Mouse (Mus musculus) WW6 (cell line): Measurements from ENCODE around the gene Dpt.
"Not testable (repeated sequence)": the region's sequence is repeated elsewhere in the genome, so short reads cannot be mapped to it uniquely, and the experiment has no call there.

Experiments
- DNase-seq: peaks from one replicate; pipeline ENCODE4 v3.0.0-alpha.2; 2013; ENCODE audit warnings: low read depth, low spot score

Gene Dpt

DNA sequence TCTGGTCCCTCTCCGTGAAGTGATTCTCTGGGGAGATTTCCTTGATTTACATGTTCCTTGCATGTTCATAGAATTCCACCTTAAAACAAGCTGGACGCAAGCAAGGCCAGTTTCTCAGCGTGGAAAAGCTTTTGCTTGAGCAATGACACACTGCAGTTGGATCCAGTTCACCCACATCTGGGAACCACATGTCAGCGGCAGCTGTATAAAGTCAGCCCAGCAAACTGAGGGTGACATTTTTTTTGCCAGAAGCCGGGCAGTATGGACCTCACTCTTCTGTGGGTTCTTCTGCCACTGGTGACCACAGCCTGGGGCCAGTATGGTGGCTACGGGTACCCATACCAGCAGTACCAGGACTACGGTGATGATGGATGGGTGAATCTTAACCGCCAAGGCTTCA lies at the start of gene Dpt:
Gene Dpt, plus strand, starts transcription at position 174 of the 400 bp plus-strand sequence.
- no peak for DNase-seq

DNA sequence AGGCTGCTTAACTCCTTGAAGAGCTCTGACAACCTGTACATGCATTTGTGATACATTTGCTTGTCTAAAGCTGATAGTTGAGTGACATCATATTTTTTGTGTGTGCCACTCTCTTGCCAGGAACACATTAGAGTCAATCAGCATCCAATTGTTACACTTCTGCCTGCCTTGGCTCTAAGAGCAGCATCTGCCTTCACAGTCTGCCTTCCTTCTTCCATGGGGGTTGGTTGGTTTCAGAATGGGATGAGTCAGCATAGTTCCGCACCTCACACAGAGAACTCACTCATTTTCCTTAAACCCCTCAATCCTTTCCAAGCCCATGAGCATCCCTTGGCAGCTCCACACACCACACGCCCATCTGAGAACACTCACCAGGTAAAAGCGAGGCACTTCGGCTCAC lies 42.7 kb upstream of the Dpt start:
- no peak for DNase-seq

DNA sequence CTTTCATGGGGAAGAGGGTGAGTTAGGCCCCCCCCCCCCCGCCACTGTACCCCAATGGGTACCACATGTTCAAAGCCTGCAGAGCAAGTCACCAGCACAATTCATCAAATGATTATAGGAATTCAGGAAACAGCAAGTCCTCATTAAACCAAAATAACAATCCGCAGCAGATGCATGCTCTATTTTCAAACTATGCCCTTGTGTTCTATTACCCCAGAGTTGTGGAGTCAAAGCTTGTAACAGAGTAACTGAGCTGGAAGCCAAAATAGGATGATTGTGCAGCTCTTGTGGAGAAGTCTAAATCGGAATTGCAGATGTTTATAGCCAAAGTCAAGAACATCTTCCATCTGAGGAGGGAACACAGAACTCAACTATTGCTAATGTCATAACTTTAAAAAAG lies 40.8 kb upstream of the Dpt start:
- no peak for DNase-seq

DNA sequence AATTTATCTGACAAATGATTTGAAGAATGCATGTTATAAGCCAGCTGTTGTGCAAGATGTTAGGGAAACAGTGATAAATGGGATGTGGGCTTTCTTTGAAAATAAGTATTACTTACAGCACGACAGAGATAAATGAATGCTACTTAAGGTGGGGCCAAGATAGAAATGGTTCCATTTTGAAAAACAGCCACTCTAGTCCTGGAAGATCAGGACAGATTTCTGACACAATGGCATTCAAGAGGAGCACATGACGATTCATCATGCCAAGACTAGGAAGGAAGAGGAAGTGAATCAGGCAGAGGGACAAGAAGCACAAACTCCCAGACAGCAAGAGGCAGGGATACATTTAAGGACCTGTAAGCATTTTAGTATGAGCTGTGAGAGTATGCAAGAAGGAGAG lies 39.5 kb upstream of the Dpt start:
- DNase-seq, result no peak

- DNase-seq, result no peak
Observed at GRCm38 (mm10) chr1:164758401-164758800, 38.0 kb upstream of the Dpt start.

GRCm38 (mm10) chr1:164762276-164762675 lies 34.2 kb upstream of the Dpt start:
- DNase-seq, result no peak

DNA sequence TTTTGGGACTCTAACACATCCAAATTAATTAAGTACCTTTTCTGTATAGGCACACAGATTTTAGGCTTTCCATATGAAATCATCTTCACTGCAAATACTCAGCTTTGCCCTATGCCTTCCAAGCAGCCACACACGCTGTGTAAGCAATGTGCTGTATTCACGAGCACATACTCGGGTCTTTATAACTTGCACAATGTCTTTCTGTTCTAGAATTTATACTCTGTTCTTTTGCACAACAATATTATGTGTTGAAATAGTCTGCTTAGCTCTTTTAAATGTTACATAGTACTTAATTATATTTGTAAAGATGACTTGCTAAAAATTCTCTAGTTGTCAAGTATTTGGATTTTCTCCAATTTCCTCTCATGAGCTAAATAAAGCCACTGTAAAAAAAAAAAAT lies 29.8 kb upstream of the Dpt start:
- no peak for DNase-seq

DNA sequence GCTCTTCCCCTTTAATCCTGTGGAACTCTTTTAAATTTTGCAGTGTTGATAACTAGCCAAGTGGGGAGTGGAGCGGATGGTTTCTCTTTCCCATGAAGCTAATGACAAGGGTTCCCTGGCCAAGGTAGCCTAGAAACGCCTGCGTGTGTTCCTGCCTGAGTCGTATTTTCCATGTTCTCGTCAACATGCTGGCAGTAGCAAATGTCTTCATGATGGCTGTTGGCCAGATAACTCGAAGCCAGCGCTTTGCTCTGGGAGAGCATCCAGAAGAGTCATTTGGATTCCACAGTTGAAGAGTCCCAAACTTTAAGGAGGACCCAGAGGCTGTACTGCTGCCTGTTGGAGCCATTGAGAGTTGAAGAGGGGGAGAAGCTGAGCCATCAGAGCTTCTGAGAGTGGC lies 25.8 kb upstream of the Dpt start:
- no peak for DNase-seq

GRCm38 (mm10) chr1:164780851-164781510 lies 15.5 kb upstream of the Dpt start:
- no peak for DNase-seq

- DNase-seq, result no peak
Observed at GRCm38 (mm10) chr1:164786165-164786564, 10.3 kb upstream of the Dpt start.

DNA sequence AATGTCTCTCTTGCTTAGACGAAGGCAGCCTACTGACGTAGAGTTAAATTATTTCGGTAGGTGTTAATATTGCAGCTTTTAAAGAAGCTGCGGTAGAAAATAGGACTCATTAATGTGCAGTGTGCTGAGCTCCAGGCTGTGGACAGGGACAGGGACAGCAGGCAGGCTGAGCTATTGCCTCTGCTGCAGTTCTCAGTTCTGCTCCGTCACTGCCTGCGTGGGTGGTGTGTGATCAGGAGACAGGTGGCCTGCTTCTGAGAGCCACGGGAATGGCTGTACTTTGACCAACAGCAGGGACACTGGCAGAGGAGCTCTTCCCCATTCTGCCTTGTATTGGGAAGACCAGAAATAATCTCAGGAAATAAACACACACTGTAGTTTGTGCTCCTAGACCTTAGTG lies 8.7 kb upstream of the Dpt start:
- DNase-seq, result no peak

GRCm38 (mm10) chr1:164788292-164788691 lies 8.2 kb upstream of the Dpt start:
- no peak for DNase-seq

GRCm38 (mm10) chr1:164790296-164790695 lies 6.1 kb upstream of the Dpt start:
- DNase-seq, result not testable (repeated sequence)

DNA sequence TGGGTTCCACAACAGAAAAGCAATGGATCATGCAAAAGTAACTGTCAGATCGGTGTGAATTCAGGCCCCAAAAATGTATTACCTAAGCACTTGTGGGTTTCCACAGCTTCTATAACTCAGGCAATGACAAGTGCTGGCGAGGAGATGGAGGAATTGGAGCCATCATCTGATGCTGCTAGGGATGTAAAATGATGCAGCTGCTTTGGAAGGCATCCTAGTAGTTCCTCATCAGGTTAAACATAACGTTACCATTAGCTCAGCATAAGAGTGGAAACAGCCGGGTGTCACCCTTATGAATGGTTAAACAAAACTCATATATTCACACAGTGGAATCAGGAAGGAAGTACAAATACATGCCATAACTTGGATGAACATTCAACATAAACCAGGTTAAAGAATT lies 3.4 kb upstream of the Dpt start:
- DNase-seq, result no peak

DNA sequence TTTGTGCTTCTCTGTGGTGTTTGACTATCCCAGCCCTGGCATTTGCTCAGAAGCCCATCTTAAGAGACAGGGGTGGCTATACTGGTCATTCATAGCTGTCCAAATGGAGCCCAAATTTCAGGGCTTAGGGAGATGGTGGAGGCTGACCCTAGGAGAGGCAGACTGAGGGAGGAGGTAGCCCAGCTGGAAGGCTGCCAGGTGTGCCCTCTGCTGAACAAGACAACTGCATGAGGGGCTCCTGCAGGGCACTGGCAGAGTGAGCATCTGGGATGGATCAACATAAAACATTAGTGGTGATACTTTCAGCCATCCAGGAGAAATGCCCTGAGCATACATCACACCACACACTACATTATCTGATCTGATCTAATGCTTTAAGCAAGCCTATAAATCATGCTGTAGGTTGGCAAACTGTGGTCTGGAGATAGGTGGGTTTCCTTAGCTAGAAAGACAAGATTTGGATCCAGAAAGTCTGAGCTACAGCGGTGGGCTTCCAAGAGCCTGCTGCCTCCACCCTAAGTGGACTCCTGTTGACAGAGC lies 1.4 kb downstream of the Dpt start:
- no peak for DNase-seq

DNA sequence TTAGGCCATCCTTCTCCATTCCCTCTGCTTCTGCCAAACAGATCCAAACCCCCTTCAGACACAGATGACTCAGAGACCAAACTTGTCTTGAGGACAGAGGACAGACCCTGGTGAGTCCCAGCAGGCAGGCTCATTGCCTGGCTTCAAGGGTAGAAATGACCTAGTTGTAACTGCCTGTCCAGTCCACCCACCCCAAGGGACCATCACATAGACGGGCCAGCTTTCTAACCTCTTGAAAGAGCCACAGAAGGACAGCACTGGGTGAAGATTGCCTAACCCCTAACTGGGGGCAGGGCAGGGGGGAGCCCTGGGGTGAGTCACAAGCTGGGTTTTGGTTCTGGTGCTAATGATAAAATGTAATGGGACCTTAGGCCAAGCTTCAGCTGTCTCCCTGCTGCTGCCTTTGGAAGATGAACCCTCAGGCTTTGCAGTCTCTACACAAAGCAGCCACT lies 2.1 kb downstream of the Dpt start:
- no peak for DNase-seq

- no peak for DNase-seq
Observed at GRCm38 (mm10) chr1:164799161-164799560, 2.7 kb downstream of the Dpt start.

DNA sequence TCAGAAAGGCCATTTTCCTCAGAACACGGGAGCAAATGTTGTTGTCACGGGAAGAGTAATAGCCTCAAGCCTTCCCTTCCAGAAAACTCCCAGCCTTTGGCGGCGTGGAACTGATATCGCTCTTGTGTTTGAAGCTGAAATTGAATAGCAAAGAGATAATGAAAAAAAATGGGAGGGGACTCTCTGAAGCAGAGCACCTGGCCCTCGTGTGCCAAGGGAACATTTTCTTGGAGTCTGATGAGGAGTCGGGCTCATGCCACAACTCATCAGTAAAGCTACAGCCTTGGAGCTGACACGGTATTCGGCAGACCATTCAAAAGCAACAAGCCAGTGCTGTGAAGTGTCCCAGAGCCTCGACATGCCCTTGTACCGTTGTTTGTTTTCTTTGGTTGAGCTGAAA lies 7.8 kb downstream of the Dpt start:
- DNase-seq, result no peak

DNA sequence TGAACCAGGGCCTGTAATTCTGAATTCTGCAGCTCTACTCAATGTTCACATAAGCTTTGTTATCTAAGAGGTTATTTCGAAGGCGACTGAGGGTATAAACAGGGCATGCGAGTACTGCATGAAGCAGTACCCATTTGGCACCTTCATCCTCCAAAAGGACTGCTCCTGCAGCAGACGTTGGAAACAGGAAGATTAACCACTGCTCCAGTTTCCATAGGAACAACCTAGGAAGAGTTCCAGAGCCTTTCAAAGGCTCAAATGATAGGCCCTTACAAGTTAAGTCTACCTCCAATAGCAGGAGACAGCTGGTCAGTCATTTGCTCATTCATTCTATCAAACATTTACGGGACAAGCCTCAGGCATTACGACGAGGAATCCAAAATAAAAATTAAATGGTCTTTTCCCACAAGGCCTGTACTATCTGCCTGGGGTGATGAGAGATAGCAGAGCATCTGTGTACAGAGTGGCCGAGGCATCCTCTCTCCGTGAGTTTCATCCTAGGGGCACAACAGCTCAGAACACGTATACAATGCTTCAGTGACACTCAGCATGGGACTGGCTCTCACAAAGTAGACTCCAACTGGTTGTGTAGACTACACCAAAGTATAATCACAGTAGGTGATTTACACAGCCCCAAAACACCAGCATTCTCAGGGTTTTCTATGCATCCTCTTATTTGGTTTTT lies 8.4 kb downstream of the Dpt start:
- no peak for DNase-seq

DNA sequence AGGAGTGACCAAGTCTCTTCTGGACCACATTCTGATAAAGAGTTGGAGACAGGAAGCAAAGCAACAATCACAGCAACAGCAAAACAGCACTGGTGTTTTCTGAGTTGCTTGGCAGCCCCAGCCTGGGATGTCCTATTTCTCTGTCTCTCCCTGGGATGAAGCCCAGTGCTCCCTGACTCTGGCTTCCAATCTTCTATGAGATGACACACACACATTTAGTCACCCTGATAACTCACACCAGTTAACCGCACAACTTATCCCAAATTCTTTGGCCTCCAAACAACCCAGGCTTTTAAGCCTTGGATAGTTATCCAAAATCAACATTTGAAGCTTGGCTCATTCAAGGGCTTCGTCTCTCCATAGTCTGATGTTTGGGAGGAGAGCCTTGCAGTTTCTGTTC lies 12.9 kb downstream of the Dpt start:
- DNase-seq, result no peak

GRCm38 (mm10) chr1:164811296-164811695 lies 14.9 kb downstream of the Dpt start:
- no peak for DNase-seq

DNA sequence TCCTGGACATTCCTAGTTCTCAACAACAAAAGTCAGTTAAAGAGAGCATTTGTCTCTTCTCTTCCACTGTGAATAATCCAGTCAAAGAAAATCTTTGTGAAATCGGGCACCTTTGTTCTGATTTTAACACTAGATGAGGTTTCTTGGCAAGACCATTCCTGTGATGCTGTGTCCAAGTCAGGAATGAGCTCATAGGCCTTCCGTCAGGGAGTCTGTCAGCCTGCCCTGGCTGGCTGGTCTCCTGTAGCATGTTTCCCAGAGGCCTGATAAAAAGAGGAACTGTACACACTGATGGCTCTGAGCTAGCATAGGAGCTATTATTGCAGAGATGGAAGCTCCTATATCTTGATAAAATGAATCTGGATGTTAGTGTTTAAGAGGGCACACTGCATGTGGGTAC lies 17.8 kb downstream of the Dpt start:
- no peak for DNase-seq

DNA sequence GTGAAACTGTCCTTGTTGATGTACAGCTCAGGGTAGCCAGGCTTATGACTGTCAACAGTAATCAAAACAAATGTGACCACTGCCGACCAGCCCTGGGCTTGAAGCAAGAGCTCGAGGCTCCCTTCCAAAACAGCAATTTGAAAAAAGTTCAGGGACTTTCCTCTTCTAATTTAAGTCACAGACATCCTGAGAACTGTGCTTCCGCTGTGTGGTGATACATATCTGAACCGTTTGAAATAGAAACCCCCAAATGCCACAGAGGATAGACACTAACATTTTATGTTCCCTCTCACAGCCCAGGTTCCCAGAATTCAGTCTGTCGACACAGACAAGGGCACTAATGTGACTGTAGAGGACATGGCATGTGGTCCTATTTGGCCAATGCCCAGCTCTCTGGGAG lies 18.9 kb downstream of the Dpt start:
- DNase-seq, result no peak
